In the genomic region with DNA sequence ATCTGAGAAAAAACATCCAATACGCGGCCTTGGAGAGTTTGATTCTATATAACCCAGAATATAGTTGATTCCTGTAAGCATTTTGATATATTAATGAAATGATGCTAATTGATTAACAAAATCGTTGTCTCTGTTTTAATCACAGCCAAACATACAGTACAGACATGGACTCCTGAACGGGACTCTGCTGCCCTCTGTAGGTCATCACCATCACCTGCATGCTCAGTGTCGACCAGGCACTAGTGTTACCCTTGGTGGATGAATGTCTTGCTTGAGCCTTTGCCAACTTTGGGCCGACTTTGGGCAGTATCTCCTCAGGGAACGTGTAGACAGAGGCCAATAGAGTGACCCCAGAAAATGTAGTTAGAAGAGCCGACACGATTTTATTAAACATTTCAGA, we compare ENCODE assay signal across 9 mouse cellular contexts. TPM values are rescaled to one million over a fixed set of nuclear protein-coding genes. Genes with fewer than 3 reads are reported as not detected.
DNase-seq lines count a peak whose midpoint lies in the region; ATAC-seq and TF ChIP-seq lines count a peak whose summit lies in the region.
"Had no signal": no experiment of that assay in that cellular context is flagged by ENCODE, and none has a peak within 500 bp of the region (broad histone marks: within the 10 kb centered on the region; RNA-seq: fewer than 3 reads in every experiment).

No protein-coding gene starts in this region.

- no peak overlapping the region for H3K4me3 ChIP-seq in forebrain, embryonic 11.5 days (ENCODE audit: low read depth, low read length)
- H3K4me3 ChIP-seq in forebrain, embryonic 10.5 days: no peak overlapping the region
- no peak overlapping the region for H3K4me3 ChIP-seq in hindbrain, postnatal 0 days (ENCODE audit: low read length)
- H3K4me3 ChIP-seq in liver, postnatal 0 days (ENCODE audit: low read depth, low read length): no peak overlapping the region

- no peak for TF ChIP-seq EP300 in liver, postnatal 0 days (IDR thresholded peaks at IDR 0.05; ENCODE audit: low read depth)

- peak; percentile 73; the same call in 1 of the 2 replicates for ATAC-seq in forebrain, embryonic 11.5 days (replicated peaks; ENCODE audit: low FRiP score)
- ATAC-seq in hindbrain, postnatal 0 days: 0 out of 2 replicates have a peak, but pooled peaks have one; percentile 38
- no peak for ATAC-seq in liver, postnatal 0 days

- H3K27me3 ChIP-seq in forebrain, embryonic 11.5 days (ENCODE audit: control insufficient read depth, insufficient read depth, low read length): no peaks in the 10 kb centered on the region
- no peaks in the 10 kb centered on the region for H3K27me3 ChIP-seq in forebrain, embryonic 10.5 days (ENCODE audit: poor library complexity, severe bottlenecking)
- no peaks in the 10 kb centered on the region for H3K27me3 ChIP-seq in hindbrain, postnatal 0 days (ENCODE audit: insufficient read depth, low read length)
- H3K27me3 ChIP-seq in liver, postnatal 0 days (ENCODE audit: insufficient read depth, low read length): no peaks in the 10 kb centered on the region

- TF ChIP-seq CTCF in hindbrain, postnatal 0 days (IDR thresholded peaks at IDR 0.05; ENCODE audit: low read depth): peak; percentile 60
- peak; percentile 60 for TF ChIP-seq CTCF in liver, postnatal 0 days (IDR thresholded peaks at IDR 0.05; ENCODE audit: low read depth)

- H3K27ac ChIP-seq in forebrain, embryonic 11.5 days (ENCODE audit: low read depth, low read length): no peak overlapping the region
- no peak overlapping the region for H3K27ac ChIP-seq in forebrain, embryonic 10.5 days
- no peak overlapping the region for H3K27ac ChIP-seq in hindbrain, postnatal 0 days
- H3K27ac ChIP-seq in liver, postnatal 0 days (ENCODE audit: low read depth): no peak overlapping the region
- H3K27ac ChIP-seq: macrophage had no signal

- no peaks in the 10 kb centered on the region for H3K4me1 ChIP-seq in forebrain, embryonic 11.5 days (replicated peaks; ENCODE audit: control insufficient read depth, insufficient read depth, low read length)
- H3K4me1 ChIP-seq in forebrain, embryonic 10.5 days: no peaks in the 10 kb centered on the region
- peaks cover 4% of the 10 kb centered on the region; the same call in 1 of the 2 replicates for H3K4me1 ChIP-seq in hindbrain, postnatal 0 days (ENCODE audit: insufficient read depth, low read length)
- no peaks in the 10 kb centered on the region for H3K4me1 ChIP-seq in liver, postnatal 0 days (ENCODE audit: insufficient read depth)

- no peaks in the 10 kb centered on the region for H3K36me3 ChIP-seq in forebrain, embryonic 11.5 days (ENCODE audit: control insufficient read depth, insufficient read depth, low read length)
- H3K36me3 ChIP-seq in forebrain, embryonic 10.5 days (replicated peaks): no peaks in the 10 kb centered on the region
- H3K36me3 ChIP-seq in hindbrain, postnatal 0 days (ENCODE audit: insufficient read depth, low read length): no peaks in the 10 kb centered on the region
- no peaks in the 10 kb centered on the region for H3K36me3 ChIP-seq in liver, postnatal 0 days (replicated peaks; ENCODE audit: insufficient read depth, low read length)

- WGBS in forebrain, embryonic 11.5 days: 70% methylated on average over 9 of the region's 9 CpGs
- 63% methylated on average over 9 of the region's 9 CpGs for WGBS in forebrain, embryonic 10.5 days
- 62% methylated on average over 9 of the region's 9 CpGs for WGBS in hindbrain, postnatal 0 days
- WGBS in liver, postnatal 0 days (ENCODE audit: insufficient replicate concordance): 55% methylated on average over 9 of the region's 9 CpGs

- no peak overlapping the region for H3K4me2 ChIP-seq in forebrain, embryonic 11.5 days (ENCODE audit: low read depth, low read length, severe bottlenecking)
- no peak overlapping the region for H3K4me2 ChIP-seq in hindbrain, postnatal 0 days (ENCODE audit: low read depth, low read length)
- no peak overlapping the region for H3K4me2 ChIP-seq in liver, postnatal 0 days (ENCODE audit: low read depth, low read length)

- peak; percentile 63 for DNase-seq in forebrain, embryonic 11.5 days (ENCODE audit: low spot score)
- DNase-seq in forebrain, embryonic 10.5 days (ENCODE audit: extremely low spot score, low spot score): no peak
- DNase-seq in ovary, postnatal 10 days (ENCODE audit: low spot score): peak; percentile 2
- DNase-seq in ovary, adult 18-20 months (ENCODE audit: low spot score): no peak
- DNase-seq in cerebellum, postnatal 36 days: peak; percentile 47
- peak; percentile 40 for DNase-seq in hindbrain, postnatal 0 days (ENCODE audit: low spot score)
- peak; percentile 37 for DNase-seq in liver, postnatal 0 days
- DNase-seq in thymus, postnatal 14 days: peak; percentile 4

- H3K9ac ChIP-seq in forebrain, embryonic 11.5 days (ENCODE audit: low read length): no peak overlapping the region
- no peak overlapping the region for H3K9ac ChIP-seq in hindbrain, postnatal 0 days (replicated peaks; ENCODE audit: low read length)
- H3K9ac ChIP-seq in liver, postnatal 0 days (replicated peaks): no peak overlapping the region

- H3K9me3 ChIP-seq in forebrain, embryonic 11.5 days (ENCODE audit: control insufficient read depth, low read length): no peaks in the 10 kb centered on the region
- no peaks in the 10 kb centered on the region for H3K9me3 ChIP-seq in forebrain, embryonic 10.5 days
- H3K9me3 ChIP-seq in hindbrain, postnatal 0 days (ENCODE audit: low read length): no peaks in the 10 kb centered on the region
- H3K9me3 ChIP-seq in liver, postnatal 0 days (ENCODE audit: low read length): no peaks in the 10 kb centered on the region

RNA-seq across cellular contexts. Expression of a gene that starts 9.5 kb away (rescaled TPM):
- polyA plus RNA-seq in forebrain, embryonic 11.5 days (2014; fragmentation: Nextera tagmentation; extraction: Ambion mirVana): not detected in 2 replicates
- not detected in 2 replicates for polyA plus RNA-seq in forebrain, embryonic 10.5 days (2016; fragmentation: Nextera tagmentation; extraction: Ambion mirVana)
- 0.47 and 6.7 TPM in 2 replicates for total RNA-seq in hindbrain, postnatal 0 days (2014; rRNA removed)
- polyA plus RNA-seq in hindbrain, postnatal 0 days (2015; fragmentation: Nextera tagmentation; extraction: Ambion mirVana): 0.25 TPM in 1 of 2 replicates, not detected in the other
- polyA plus RNA-seq in liver, postnatal 0 days (2015; fragmentation: Nextera tagmentation; extraction: Ambion mirVana): not detected in 2 replicates
- polyA plus RNA-seq: macrophage had no signal

RNA-seq across cellular contexts. Expression of a gene that starts 29.9 kb away (rescaled TPM):
- not detected in 2 replicates for polyA plus RNA-seq in forebrain, embryonic 11.5 days (2014; fragmentation: Nextera tagmentation; extraction: Ambion mirVana)
- not detected in 2 replicates for polyA plus RNA-seq in forebrain, embryonic 10.5 days (2016; fragmentation: Nextera tagmentation; extraction: Ambion mirVana)
- total RNA-seq in hindbrain, postnatal 0 days (2014; rRNA removed): not detected in 2 replicates
- not detected in 2 replicates for polyA plus RNA-seq in hindbrain, postnatal 0 days (2015; fragmentation: Nextera tagmentation; extraction: Ambion mirVana)
- not detected in 2 replicates for polyA plus RNA-seq in liver, postnatal 0 days (2015; fragmentation: Nextera tagmentation; extraction: Ambion mirVana)
- polyA plus RNA-seq: macrophage had no signal

RNA-seq across cellular contexts. Expression of a gene that starts 53.3 kb away (rescaled TPM):
- not detected in 2 replicates for polyA plus RNA-seq in forebrain, embryonic 11.5 days (2014; fragmentation: Nextera tagmentation; extraction: Ambion mirVana)
- not detected in 2 replicates for polyA plus RNA-seq in forebrain, embryonic 10.5 days (2016; fragmentation: Nextera tagmentation; extraction: Ambion mirVana)
- total RNA-seq in hindbrain, postnatal 0 days (2014; rRNA removed): not detected in 2 replicates
- polyA plus RNA-seq in hindbrain, postnatal 0 days (2015; fragmentation: Nextera tagmentation; extraction: Ambion mirVana): not detected in 2 replicates
- polyA plus RNA-seq in liver, postnatal 0 days (2015; fragmentation: Nextera tagmentation; extraction: Ambion mirVana): not detected in 2 replicates
- polyA plus RNA-seq: macrophage had no signal

Comparison
In these comparisons a context has a peak if more than half of its experiments do, and no peak if none do; other contexts are left out.
1. DNase-seq: peak in forebrain, embryonic 11.5 days (single experiment), ovary, postnatal 10 days (single experiment), cerebellum, postnatal 36 days (2 of 2), hindbrain, postnatal 0 days (single experiment), liver, postnatal 0 days (single experiment) and thymus, postnatal 14 days (single experiment); none in forebrain, embryonic 10.5 days (single experiment) and ovary, adult 18-20 months (single experiment).